Mouse (Mus musculus): ENCODE data around the gene Tsg101. TPM values are rescaled to one million over a fixed set of nuclear protein-coding genes. Genes with fewer than 3 reads are reported as not detected.

The Tsg101 gene
- polyA plus RNA-seq, 1 experiment from 2014 or later = 322 TPM

GRCm38 (mm10) chr7:46845211-46845977 is 74.4 kb downstream of the Tsg101 start:
- DNase-seq (ENCODE audit: low spot score) = peak; percentile 97
- peak overlapping the region; percentile 96 for H3K9ac ChIP-seq (ENCODE audit: low read length)
- H3K4me3 ChIP-seq (ENCODE audit: low read depth, low read length) = peak overlapping the region; percentile 92
- peak; percentile 90 for ATAC-seq (replicated peaks; ENCODE audit: low FRiP score)
- no peaks in the 10 kb centered on the region for H3K9me3 ChIP-seq (ENCODE audit: control insufficient read depth, low read length)
- no peaks in the 10 kb centered on the region for H3K27me3 ChIP-seq (ENCODE audit: control insufficient read depth, insufficient read depth, low read length)
- peak overlapping the region; percentile 81 for H3K27ac ChIP-seq (ENCODE audit: low read depth, low read length)
- under 1% methylated on average over 51 of the region's 51 CpGs for WGBS
- peaks cover 8% of the 10 kb centered on the region for H3K36me3 ChIP-seq (ENCODE audit: control insufficient read depth, insufficient read depth, low read length)
- H3K4me1 ChIP-seq (replicated peaks; ENCODE audit: control insufficient read depth, insufficient read depth, low read length) = peaks cover 8% of the 10 kb centered on the region; the same call in 1 of the 2 replicates
- peak overlapping the region; percentile 83 for H3K4me2 ChIP-seq (ENCODE audit: low read depth, low read length, severe bottlenecking)

- H3K4me1 ChIP-seq (replicated peaks; ENCODE audit: control insufficient read depth, insufficient read depth, low read length) = peaks cover 11% of the 10 kb centered on the region; the same call in 1 of the 2 replicates
- 89% methylated on average over 4 of the region's 4 CpGs for WGBS
- no peak overlapping the region for H3K27ac ChIP-seq (ENCODE audit: low read depth, low read length)
- H3K4me3 ChIP-seq (ENCODE audit: low read depth, low read length) = no peak overlapping the region
- no peaks in the 10 kb centered on the region; the same call in 1 of the 2 replicates for H3K36me3 ChIP-seq (ENCODE audit: control insufficient read depth, insufficient read depth, low read length)
- no peaks in the 10 kb centered on the region for H3K9me3 ChIP-seq (ENCODE audit: control insufficient read depth, low read length)
- no peak overlapping the region for H3K9ac ChIP-seq (ENCODE audit: low read length)
- no peak for ATAC-seq (replicated peaks; ENCODE audit: low FRiP score)
- no peak overlapping the region for H3K4me2 ChIP-seq (ENCODE audit: low read depth, low read length, severe bottlenecking)
- DNase-seq (ENCODE audit: low spot score) = no peak
- H3K27me3 ChIP-seq (ENCODE audit: control insufficient read depth, insufficient read depth, low read length) = no peaks in the 10 kb centered on the region
Measured at GRCm38 (mm10) chr7:46843576-46843975, 76.2 kb downstream of the Tsg101 start.

GRCm38 (mm10) chr7:46842278-46842677 is 77.5 kb downstream of the Tsg101 start:
- H3K9ac ChIP-seq (ENCODE audit: low read length) = no peak overlapping the region
- H3K4me1 ChIP-seq (replicated peaks; ENCODE audit: control insufficient read depth, insufficient read depth, low read length) = peaks cover 12% of the 10 kb centered on the region; the same call in 1 of the 2 replicates
- no peaks in the 10 kb centered on the region for H3K36me3 ChIP-seq (ENCODE audit: control insufficient read depth, insufficient read depth, low read length)
- DNase-seq (ENCODE audit: low spot score) = no peak
- no peak overlapping the region for H3K4me3 ChIP-seq (ENCODE audit: low read depth, low read length)
- H3K9me3 ChIP-seq (ENCODE audit: control insufficient read depth, low read length) = no peaks in the 10 kb centered on the region
- no peaks in the 10 kb centered on the region for H3K27me3 ChIP-seq (ENCODE audit: control insufficient read depth, insufficient read depth, low read length)
- H3K4me2 ChIP-seq (ENCODE audit: low read depth, low read length, severe bottlenecking) = no peak overlapping the region
- ATAC-seq (replicated peaks; ENCODE audit: low FRiP score) = no peak
- 29% methylated on average over 5 of the region's 5 CpGs for WGBS
- H3K27ac ChIP-seq (ENCODE audit: low read depth, low read length) = no peak overlapping the region

GRCm38 (mm10) chr7:46840787-46841525 is 78.8 kb downstream of the Tsg101 start, which contains the start of gene Ldha:
TSS of gene Ldha (plus strand) at chr7:46841475.
- Histone ChIP-seq H3K4me2 (ENCODE audit: low read depth, low read length, severe bottlenecking) (no peak within 1 kb of the TSS), H3K4me3 (ENCODE audit: low read depth, low read length) (no peak within 1 kb of the TSS), H3K4me1 (replicated peaks; ENCODE audit: control insufficient read depth, insufficient read depth, low read length) (peaks cover 8% of the 10 kb centered on the region; the same call in 1 of the 2 replicates), H3K9ac (ENCODE audit: low read length) (no peak within 1 kb of the TSS), H3K36me3 (ENCODE audit: control insufficient read depth, insufficient read depth, low read length) (no peaks in the 10 kb centered on the region), H3K27me3 (ENCODE audit: control insufficient read depth, insufficient read depth, low read length) (no peaks in the 10 kb centered on the region), H3K9me3 (ENCODE audit: control insufficient read depth, low read length) (no peaks in the 10 kb centered on the region), H3K27ac (ENCODE audit: low read depth, low read length) (no peak within 1 kb of the TSS)
- DNase-seq (ENCODE audit: low spot score) = no peak
- WGBS = 28% methylated on average over 6 of the region's 6 CpGs
- no peak for ATAC-seq (replicated peaks; ENCODE audit: low FRiP score)

- no peak overlapping the region for H3K4me2 ChIP-seq (ENCODE audit: low read depth, low read length, severe bottlenecking)
- H3K9me3 ChIP-seq (ENCODE audit: control insufficient read depth, low read length) = no peaks in the 10 kb centered on the region
- peaks cover 8% of the 10 kb centered on the region; the same call in 1 of the 2 replicates for H3K4me1 ChIP-seq (replicated peaks; ENCODE audit: control insufficient read depth, insufficient read depth, low read length)
- H3K36me3 ChIP-seq (ENCODE audit: control insufficient read depth, insufficient read depth, low read length) = no peaks in the 10 kb centered on the region
- 48% methylated on average over 4 of the region's 4 CpGs for WGBS
- H3K4me3 ChIP-seq (ENCODE audit: low read depth, low read length) = no peak overlapping the region
- no peaks in the 10 kb centered on the region for H3K27me3 ChIP-seq (ENCODE audit: control insufficient read depth, insufficient read depth, low read length)
- H3K9ac ChIP-seq (ENCODE audit: low read length) = no peak overlapping the region
- DNase-seq (ENCODE audit: low spot score) = no peak
- H3K27ac ChIP-seq (ENCODE audit: low read depth, low read length) = no peak overlapping the region
- ATAC-seq (replicated peaks; ENCODE audit: low FRiP score) = no peak
Measured at GRCm38 (mm10) chr7:46840326-46840725, 79.4 kb downstream of the Tsg101 start.

- no peak overlapping the region for H3K4me3 ChIP-seq (ENCODE audit: low read depth, low read length)
- no peaks in the 10 kb centered on the region for H3K9me3 ChIP-seq (ENCODE audit: control insufficient read depth, low read length)
- DNase-seq (ENCODE audit: low spot score) (no peak), ATAC-seq (replicated peaks; ENCODE audit: low FRiP score) (no peak)
- peaks cover 5% of the 10 kb centered on the region; the same call in 1 of the 2 replicates for H3K4me1 ChIP-seq (replicated peaks; ENCODE audit: control insufficient read depth, insufficient read depth, low read length)
- no peak overlapping the region for H3K27ac ChIP-seq (ENCODE audit: low read depth, low read length)
- no peaks in the 10 kb centered on the region for H3K36me3 ChIP-seq (ENCODE audit: control insufficient read depth, insufficient read depth, low read length)
- no peak overlapping the region for H3K9ac ChIP-seq (ENCODE audit: low read length)
- H3K27me3 ChIP-seq (ENCODE audit: control insufficient read depth, insufficient read depth, low read length) = no peaks in the 10 kb centered on the region
- no peak overlapping the region for H3K4me2 ChIP-seq (ENCODE audit: low read depth, low read length, severe bottlenecking)
- 72% methylated on average over 5 of the region's 5 CpGs for WGBS
Measured at GRCm38 (mm10) chr7:46839861-46840260, 79.9 kb downstream of the Tsg101 start.

- H3K4me1 ChIP-seq (replicated peaks; ENCODE audit: control insufficient read depth, insufficient read depth, low read length) = peaks cover 5% of the 10 kb centered on the region; the same call in 1 of the 2 replicates
- WGBS = 28% methylated on average over 7 of the region's 7 CpGs
- H3K9ac ChIP-seq (ENCODE audit: low read length) = no peak overlapping the region
- H3K9me3 ChIP-seq (ENCODE audit: control insufficient read depth, low read length) = no peaks in the 10 kb centered on the region
- H3K36me3 ChIP-seq (ENCODE audit: control insufficient read depth, insufficient read depth, low read length) = no peaks in the 10 kb centered on the region
- no peak overlapping the region for H3K4me3 ChIP-seq (ENCODE audit: low read depth, low read length)
- no peak for ATAC-seq (replicated peaks; ENCODE audit: low FRiP score)
- no peaks in the 10 kb centered on the region for H3K27me3 ChIP-seq (ENCODE audit: control insufficient read depth, insufficient read depth, low read length)
- no peak for DNase-seq (ENCODE audit: low spot score)
- no peak overlapping the region for H3K4me2 ChIP-seq (ENCODE audit: low read depth, low read length, severe bottlenecking)
- no peak overlapping the region for H3K27ac ChIP-seq (ENCODE audit: low read depth, low read length)
Measured at GRCm38 (mm10) chr7:46839446-46839845, 80.3 kb downstream of the Tsg101 start.

Data from forebrain, embryonic 11.5 days (tissue).